Mouse (Mus musculus) midbrain, embryonic 13.5 days (tissue): ENCODE measurements around the gene Rhobtb1. TPM values are rescaled to one million over a fixed set of nuclear protein-coding genes. Genes with fewer than 3 reads are reported as not detected.
A peak's percentile ranks its signal among the peaks of the same experiment; 100 is the strongest.

Experiments
- ATAC-seq: fragments of 200-750 bp; cut with Nextera tagmentation; 2 replicates; pipeline ENCODE4 v1.8.0; 2017; ENCODE audit warnings: mild to moderate bottlenecking, moderate TSS enrichment, moderate library complexity
- H3K27ac ChIP-seq: fragments of 300-500 bp; sonication (generic); 2 replicates; pipeline ENCODE4 v1.5.1; 2015; ENCODE audit warnings: inconsistent platforms, mild to moderate bottlenecking, moderate library complexity
- H3K27me3 ChIP-seq: fragments of 300-500 bp; sonication (generic); 2 replicates; pipeline ENCODE4 v1.6.1; 2015; ENCODE audit warnings: mild to moderate bottlenecking, inconsistent platforms
- H3K36me3 ChIP-seq: fragments of 300-500 bp; sonication (generic); 2 replicates; pipeline ENCODE4 v1.6.1; 2015; ENCODE audit warnings: mild to moderate bottlenecking, inconsistent platforms
- H3K4me1 ChIP-seq: fragments of 300-500 bp; sonication (generic); replicated peaks from 2 replicates; pipeline ENCODE4 v1.6.1; 2015; ENCODE audit warnings: inconsistent platforms
- H3K4me2 ChIP-seq: fragments of 300-500 bp; sonication (generic); replicated peaks from 2 replicates; pipeline ENCODE4 v1.6.1; 2015; ENCODE audit warnings: moderate library complexity, mild to moderate bottlenecking, inconsistent platforms
- H3K4me3 ChIP-seq: fragments of 300-500 bp; sonication (generic); replicated peaks from 2 replicates; pipeline ENCODE4 v1.5.1; 2015; ENCODE audit warnings: mild to moderate bottlenecking, inconsistent platforms
- H3K9ac ChIP-seq: fragments of 300-500 bp; sonication (generic); replicated peaks from 2 replicates; pipeline ENCODE4 v1.6.1; 2015; ENCODE audit warnings: mild to moderate bottlenecking, inconsistent platforms
- H3K9me3 ChIP-seq: fragments of 300-500 bp; sonication (generic); 2 replicates; pipeline ENCODE4 v1.6.1; 2016; ENCODE audit warnings: mild to moderate bottlenecking, inconsistent platforms
- WGBS: fragments of 180-500 bp; shearing (Covaris S2); methylation state at CpG from one replicate; pipeline ENCODE4 v1.1.7; 2015; 5-methylcytosine and 5-hydroxymethylcytosine counted together
- polyA plus RNA-seq: library from polyadenylated mRNA; unstranded; fragments of >200 nt; fragmentation: Nextera tagmentation; extraction: Ambion mirVana; gene quantifications from 2 replicates; pipeline ENCODE4 v1.2.1, GENCODE M21; 2015

Rhobtb1 gene
- polyA plus RNA-seq, 1 experiment from 2014 or later: 18.3 TPM

GRCm38 (mm10) chr10:69253075-69253685 lies 101.9 kb downstream of the Rhobtb1 start:
- no peaks in the 10 kb centered on the region for H3K9me3 ChIP-seq
- no peak overlapping the region for H3K4me2 ChIP-seq
- no peak overlapping the region for H3K9ac ChIP-seq
- peaks cover 8% of the 10 kb centered on the region for H3K36me3 ChIP-seq
- 68% methylated on average over 5 of the region's 5 CpGs for WGBS
- no peak overlapping the region for H3K4me3 ChIP-seq
- no peak overlapping the region for H3K27ac ChIP-seq
- peaks cover 20% of the 10 kb centered on the region for H3K4me1 ChIP-seq
- no peaks in the 10 kb centered on the region for H3K27me3 ChIP-seq
- no peak for ATAC-seq

DNA sequence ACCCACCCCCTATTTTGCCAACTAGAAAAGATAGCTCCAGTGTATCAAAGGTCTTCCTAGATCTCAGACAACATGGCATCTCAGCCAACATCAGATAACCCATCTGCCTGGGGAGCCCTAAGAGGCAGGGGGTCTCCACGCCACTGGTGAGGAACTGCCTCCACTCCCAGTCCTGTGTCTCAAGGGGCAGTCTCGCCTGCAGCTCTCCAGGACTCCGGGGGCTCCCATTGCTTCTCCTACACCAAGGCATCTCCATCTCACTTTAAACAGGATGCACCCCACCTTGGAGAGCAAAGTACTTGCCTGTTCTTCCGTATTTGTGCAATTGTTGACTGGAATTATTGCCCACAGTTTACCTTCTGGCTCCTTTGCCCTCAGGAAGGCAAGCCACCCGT lies 102.4 kb downstream of the Rhobtb1 start:
- ATAC-seq: no peak
- H3K4me3 ChIP-seq: no peak overlapping the region
- 69% methylated on average over 5 of the region's 5 CpGs for WGBS
- peaks cover 20% of the 10 kb centered on the region for H3K4me1 ChIP-seq
- H3K9ac ChIP-seq: no peak overlapping the region
- no peak overlapping the region for H3K4me2 ChIP-seq
- H3K9me3 ChIP-seq: no peaks in the 10 kb centered on the region
- peaks cover 8% of the 10 kb centered on the region for H3K36me3 ChIP-seq
- H3K27ac ChIP-seq: 0 out of 2 replicates have a peak overlapping the region, but pooled peaks have one; percentile 64
- H3K27me3 ChIP-seq: no peaks in the 10 kb centered on the region

GRCm38 (mm10) chr10:69254390-69254847 lies 103.2 kb downstream of the Rhobtb1 start:
- Histone ChIP-seq H3K4me2 (no peak overlapping the region), H3K36me3 (peaks cover 6% of the 10 kb centered on the region), H3K4me1 (peaks cover 20% of the 10 kb centered on the region), H3K9ac (peak overlapping the region; percentile 23; the same call in 1 of the 2 replicates), H3K27ac (peak overlapping the region; percentile 64), H3K4me3 (no peak overlapping the region), H3K9me3 (no peaks in the 10 kb centered on the region), H3K27me3 (no peaks in the 10 kb centered on the region)
- peak; percentile 78 for ATAC-seq
- 6% methylated on average over 8 of the region's 8 CpGs for WGBS

- H3K27me3 ChIP-seq: no peaks in the 10 kb centered on the region
- H3K36me3 ChIP-seq: 0 out of 2 replicates have a peak, but pooled peaks cover 6% of the 10 kb centered on the region
- no peak overlapping the region for H3K4me2 ChIP-seq
- peaks cover 20% of the 10 kb centered on the region for H3K4me1 ChIP-seq
- no peak overlapping the region for H3K27ac ChIP-seq
- 49% methylated on average over 5 of the region's 5 CpGs for WGBS
- H3K9ac ChIP-seq: no peak overlapping the region
- H3K9me3 ChIP-seq: no peaks in the 10 kb centered on the region
- H3K4me3 ChIP-seq: no peak overlapping the region
- ATAC-seq: no peak
Measured at GRCm38 (mm10) chr10:69255594-69255993, 104.4 kb downstream of the Rhobtb1 start.

- Histone ChIP-seq H3K4me1 (peaks cover 20% of the 10 kb centered on the region), H3K9me3 (no peaks in the 10 kb centered on the region), H3K9ac (no peak overlapping the region), H3K36me3 (0 out of 2 replicates have a peak, but pooled peaks cover 6% of the 10 kb centered on the region), H3K4me2 (no peak overlapping the region), H3K27ac (no peak overlapping the region), H3K27me3 (no peaks in the 10 kb centered on the region), H3K4me3 (no peak overlapping the region)
- ATAC-seq: no peak
- 82% methylated on average over 6 of the region's 6 CpGs for WGBS
Measured at GRCm38 (mm10) chr10:69257592-69258133, 106.4 kb downstream of the Rhobtb1 start.

GRCm38 (mm10) chr10:69258588-69258987 lies 107.4 kb downstream of the Rhobtb1 start:
- Histone ChIP-seq H3K9ac (no peak overlapping the region), H3K4me1 (peaks cover 19% of the 10 kb centered on the region), H3K9me3 (no peaks in the 10 kb centered on the region), H3K27me3 (no peaks in the 10 kb centered on the region), H3K36me3 (0 out of 2 replicates have a peak, but pooled peaks cover 6% of the 10 kb centered on the region), H3K4me3 (no peak overlapping the region), H3K4me2 (no peak overlapping the region), H3K27ac (no peak overlapping the region)
- 61% methylated on average over 9 of the region's 9 CpGs for WGBS
- ATAC-seq: no peak

GRCm38 (mm10) chr10:69259161-69259560 lies 107.9 kb downstream of the Rhobtb1 start:
- H3K9ac ChIP-seq: no peak overlapping the region
- H3K27ac ChIP-seq: no peak overlapping the region
- H3K4me3 ChIP-seq: no peak overlapping the region
- 0 out of 2 replicates have a peak, but pooled peaks cover 6% of the 10 kb centered on the region for H3K36me3 ChIP-seq
- H3K9me3 ChIP-seq: no peaks in the 10 kb centered on the region
- H3K27me3 ChIP-seq: no peaks in the 10 kb centered on the region
- no peak overlapping the region for H3K4me2 ChIP-seq
- peaks cover 18% of the 10 kb centered on the region for H3K4me1 ChIP-seq
- WGBS: 63% methylated on average over 2 of the region's 2 CpGs
- no peak; the same call in 1 of the 2 replicates for ATAC-seq

GRCm38 (mm10) chr10:69259929-69260328 lies 108.7 kb downstream of the Rhobtb1 start:
- no peaks in the 10 kb centered on the region for H3K27me3 ChIP-seq
- H3K9me3 ChIP-seq: no peaks in the 10 kb centered on the region
- H3K4me3 ChIP-seq: no peak overlapping the region
- H3K27ac ChIP-seq: no peak overlapping the region
- ATAC-seq: no peak
- 95% methylated on average over 8 of the region's 8 CpGs for WGBS
- peaks cover 14% of the 10 kb centered on the region for H3K4me1 ChIP-seq
- H3K4me2 ChIP-seq: no peak overlapping the region
- no peak overlapping the region for H3K9ac ChIP-seq
- 0 out of 2 replicates have a peak, but pooled peaks cover 6% of the 10 kb centered on the region for H3K36me3 ChIP-seq

GRCm38 (mm10) chr10:69262918-69263822 lies 111.9 kb downstream of the Rhobtb1 start:
- WGBS: 78% methylated on average over 14 of the region's 14 CpGs
- no peak for ATAC-seq
- Histone ChIP-seq H3K9ac (no peak overlapping the region), H3K27ac (no peak overlapping the region), H3K27me3 (no peaks in the 10 kb centered on the region), H3K4me1 (peaks cover 14% of the 10 kb centered on the region), H3K36me3 (peaks cover 15% of the 10 kb centered on the region; the same call in 1 of the 2 replicates), H3K4me2 (no peak overlapping the region), H3K4me3 (no peak overlapping the region), H3K9me3 (no peaks in the 10 kb centered on the region)

DNA sequence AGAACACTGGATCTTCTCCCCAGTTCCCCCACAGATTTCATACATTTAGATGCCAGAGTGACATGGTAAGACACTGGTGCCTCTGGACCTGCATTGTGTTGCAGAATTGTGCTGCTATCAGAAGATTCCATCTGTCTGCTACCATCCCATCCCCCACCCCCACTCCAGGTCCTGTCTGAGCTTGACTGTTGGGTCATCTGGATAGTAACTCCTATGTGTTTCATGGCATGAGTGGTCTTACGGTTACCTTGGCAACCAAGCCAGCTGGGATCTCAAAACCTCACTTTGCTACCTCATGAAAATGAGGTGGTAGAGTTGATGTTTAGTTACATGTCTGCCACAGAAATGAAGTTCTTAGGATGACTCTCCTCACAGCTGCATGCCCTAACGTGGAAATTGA lies 112.7 kb downstream of the Rhobtb1 start:
- Histone ChIP-seq H3K36me3 (peaks cover 16% of the 10 kb centered on the region; the same call in 1 of the 2 replicates), H3K4me3 (no peak overlapping the region), H3K9me3 (no peaks in the 10 kb centered on the region), H3K27me3 (no peaks in the 10 kb centered on the region), H3K4me1 (peaks cover 17% of the 10 kb centered on the region), H3K9ac (no peak overlapping the region), H3K27ac (no peak overlapping the region), H3K4me2 (no peak overlapping the region)
- 64% methylated on average over 2 of the region's 2 CpGs for WGBS
- ATAC-seq: no peak

- Histone ChIP-seq H3K27me3 (no peaks in the 10 kb centered on the region), H3K4me1 (peaks cover 17% of the 10 kb centered on the region), H3K4me2 (no peak overlapping the region), H3K27ac (no peak overlapping the region), H3K4me3 (no peak overlapping the region), H3K9ac (no peak overlapping the region), H3K9me3 (0 out of 2 replicates have a peak, but pooled peaks cover 3% of the 10 kb centered on the region), H3K36me3 (peaks cover 20% of the 10 kb centered on the region)
- WGBS: 93% methylated on average over 15 of the region's 15 CpGs
- no peak for ATAC-seq
Measured at GRCm38 (mm10) chr10:69265421-69265820, 114.2 kb downstream of the Rhobtb1 start.
